Mouse (Mus musculus) ovary, adult 10 weeks (tissue): Measurements from ENCODE around the gene Rragd. TPM values are rescaled to one million over a fixed set of nuclear protein-coding genes. Genes with fewer than 3 reads are reported as not detected.

Experiments used
- polyA plus RNA-seq: library from polyadenylated mRNA; stranded (reverse); fragments of 350-450 nt; fragmentation: Illumina TruSeq; extraction: RNeasy Lipid Tissue Mini Kit (QIAGEN cat#74804); gene quantifications from one replicate; pipeline ENCODE4 v1.2.3, GENCODE M21; 2014

Gene Rragd
- 28.7 TPM for polyA plus RNA-seq

DNA sequence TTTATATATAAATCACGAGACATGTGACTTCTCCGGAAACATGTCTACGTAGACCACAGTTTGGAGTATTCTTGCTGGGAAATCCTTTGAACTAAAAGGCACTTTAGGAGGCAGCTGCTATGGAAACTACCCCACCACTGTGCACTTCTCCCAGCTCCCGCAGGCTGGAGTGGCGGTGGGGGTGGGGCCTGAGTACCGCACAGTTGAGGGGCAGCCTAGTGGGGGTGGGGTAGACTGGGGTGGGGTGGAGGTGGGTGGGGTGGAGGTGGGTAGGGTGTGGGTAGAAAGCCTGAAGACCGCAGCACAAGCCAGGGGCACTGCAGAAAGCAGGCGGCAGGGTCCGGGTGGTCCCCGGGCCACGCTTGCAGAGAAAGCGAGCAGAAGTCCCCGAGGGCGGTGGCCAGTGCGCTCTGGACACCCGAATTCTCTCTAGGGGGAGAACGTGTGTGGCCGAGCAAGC, at the start of gene Rragd:
Gene Rragd (plus strand): TSS at position 322 of the 460 bp plus-strand sequence.

DNA sequence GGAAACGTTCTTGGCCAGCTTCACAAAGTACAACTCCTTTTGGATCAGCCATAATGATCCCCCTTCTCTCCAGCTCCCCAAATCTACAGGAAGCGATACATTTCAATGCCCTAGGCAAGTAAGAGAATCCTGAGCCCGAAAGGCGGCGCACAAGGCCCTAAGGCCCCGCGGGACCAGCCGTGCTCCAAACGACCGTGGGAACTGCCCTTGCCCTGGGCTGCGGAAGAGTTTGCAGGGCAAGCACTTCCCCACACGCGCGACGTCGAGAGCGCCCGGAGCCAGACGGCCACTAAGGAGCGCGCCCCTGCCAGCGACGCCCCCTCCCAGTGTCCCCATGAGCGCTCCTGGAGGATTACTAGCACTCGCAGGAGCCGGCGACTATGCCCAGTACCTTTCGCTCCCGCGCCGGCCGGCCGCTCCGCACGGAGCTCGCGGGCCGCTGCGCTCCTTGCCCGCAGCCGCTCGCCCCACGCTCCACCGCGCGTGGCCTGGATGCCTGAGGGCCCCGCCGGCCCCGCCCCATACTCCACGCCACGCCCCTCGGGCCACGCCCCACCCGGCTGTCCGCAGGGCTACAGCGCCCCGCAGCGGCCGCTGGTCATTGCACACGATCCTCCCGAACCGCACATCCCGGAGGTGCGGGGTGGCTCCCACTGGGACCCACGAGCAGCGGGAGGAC, 32.3 kb upstream of the Rragd start, which contains the start of gene Ankrd6:
Gene Ankrd6 (minus strand): TSS at position 486 of the 679 bp plus-strand sequence.

GRCm38 (mm10) chr4:33031195-33031960, 48.5 kb downstream of the Rragd start, which contains the start of gene Ube2j1:
Gene Ube2j1, plus strand, starts transcription at chr4:33031416.

DNA sequence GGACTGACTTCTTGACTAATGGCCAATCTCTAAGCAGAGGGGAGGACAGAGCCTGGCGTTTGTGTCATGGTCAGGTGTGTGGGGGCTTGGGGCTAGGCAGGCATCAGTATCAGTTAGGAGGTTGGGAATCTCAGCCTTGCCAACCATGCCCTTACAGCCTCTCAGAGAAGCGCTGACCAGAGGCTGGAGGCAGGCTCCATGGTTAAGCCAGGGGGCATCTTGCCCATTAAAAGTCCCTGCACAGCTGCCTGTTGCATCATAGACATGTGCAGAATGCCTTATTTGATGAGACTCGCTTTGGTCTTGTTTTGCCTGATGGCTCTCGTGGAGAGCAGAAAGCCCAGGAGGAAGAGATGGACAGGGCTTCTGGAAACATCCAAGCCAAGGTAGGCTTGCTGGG, 80.1 kb downstream of the Rragd start, which contains the start of gene Gabrr2:
Gene Gabrr2 (plus strand): TSS at position 19 of the 400 bp plus-strand sequence.

Other genes starting within 250 kb of the Rragd start
- gene Lyrm2, start 182.8 kb upstream of the Rragd start, polyA plus RNA-seq: 103 TPM
- gene Ankrd6, start 32.2 kb upstream of the Rragd start, polyA plus RNA-seq: 9.6 TPM
- 139 TPM for gene Ube2j1, start 48.4 kb downstream of the Rragd start, polyA plus RNA-seq
- not detected for gene Gabrr2, start 80.0 kb downstream of the Rragd start, polyA plus RNA-seq
- gene Gabrr1, start 149.5 kb downstream of the Rragd start, polyA plus RNA-seq: not detected
- gene Pm20d2, start 206.7 kb downstream of the Rragd start, polyA plus RNA-seq: 8.0 TPM
- gene Srsf12, start 226.0 kb downstream of the Rragd start, polyA plus RNA-seq: 3.2 TPM